Mouse (Mus musculus) urinary bladder, postnatal 10 days (tissue): ENCODE results near the gene Apoa2.

Experiments
- DNase-seq: peaks from one replicate; pipeline ENCODE4 v3.0.0; 2022; ENCODE audit warnings: low spot score

The Apoa2 gene

DNA sequence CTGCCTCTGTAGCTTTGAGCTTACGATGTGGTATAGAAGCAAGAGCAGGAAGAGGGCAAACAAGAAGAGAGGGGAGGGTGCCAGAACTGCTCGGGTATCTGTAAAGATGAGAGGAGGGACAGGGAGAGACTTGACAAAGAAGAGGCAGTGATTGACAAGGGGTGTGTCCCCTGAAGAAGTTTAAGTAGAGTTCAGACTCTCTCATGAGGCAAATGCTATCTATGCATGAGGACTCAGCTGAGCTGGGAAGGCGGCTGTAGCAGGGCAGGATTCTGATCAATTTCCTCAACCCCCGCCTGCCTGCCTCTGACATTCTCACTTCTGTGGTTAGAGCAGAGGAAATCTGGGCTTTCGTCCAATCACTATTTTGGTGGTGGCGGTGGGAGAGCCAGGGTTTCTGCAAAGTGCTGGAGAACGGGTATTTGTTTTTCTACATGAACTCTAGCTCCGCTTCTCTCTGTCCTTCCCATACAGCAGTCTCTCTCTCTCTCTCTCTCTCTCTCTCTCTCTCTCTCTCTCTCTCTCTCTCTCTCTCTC is 37.8 kb downstream of the Apoa2 start:
- DNase-seq, result no peak

GRCm38 (mm10) chr1:171263185-171263611 is 38.3 kb downstream of the Apoa2 start:
- DNase-seq, result no peak

GRCm38 (mm10) chr1:171263666-171264461 is 39.0 kb downstream of the Apoa2 start:
- no peak for DNase-seq

DNA sequence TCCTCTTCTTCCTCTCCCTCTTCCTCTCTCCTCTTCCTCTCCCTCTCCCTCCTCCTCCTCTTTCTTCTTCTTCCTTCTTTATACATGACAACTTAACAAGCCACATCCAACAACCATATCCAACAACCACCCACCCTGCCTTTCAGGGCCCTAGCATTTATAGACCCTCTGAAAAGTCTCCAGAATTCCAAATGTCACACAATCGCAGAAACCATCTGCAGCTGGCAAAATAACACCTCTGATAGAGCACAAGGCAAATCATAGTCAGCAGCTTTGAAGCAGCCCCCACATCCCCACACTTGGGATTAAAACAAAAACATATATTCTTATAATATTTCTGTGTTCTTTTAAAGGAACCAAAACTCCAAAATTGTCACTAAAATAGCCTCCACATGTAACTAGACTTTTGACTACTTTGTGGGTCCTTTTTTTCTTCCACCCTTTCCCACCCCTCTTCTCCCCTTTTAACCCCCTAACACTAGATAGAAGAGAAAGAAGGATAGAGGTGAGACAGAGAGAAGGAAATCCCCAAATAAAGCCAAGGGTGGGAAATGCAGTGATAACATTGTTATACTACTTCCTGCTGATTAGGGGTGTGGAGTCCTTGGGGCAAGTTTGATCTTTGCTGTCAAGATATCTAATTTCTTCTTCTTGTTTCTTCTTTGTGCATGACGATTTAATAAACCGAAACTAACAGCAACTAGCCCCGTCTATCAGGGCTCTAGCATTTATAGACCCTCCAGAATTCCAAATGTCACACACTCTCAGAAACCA is 41.3 kb downstream of the Apoa2 start:
- DNase-seq, result no peak

DNA sequence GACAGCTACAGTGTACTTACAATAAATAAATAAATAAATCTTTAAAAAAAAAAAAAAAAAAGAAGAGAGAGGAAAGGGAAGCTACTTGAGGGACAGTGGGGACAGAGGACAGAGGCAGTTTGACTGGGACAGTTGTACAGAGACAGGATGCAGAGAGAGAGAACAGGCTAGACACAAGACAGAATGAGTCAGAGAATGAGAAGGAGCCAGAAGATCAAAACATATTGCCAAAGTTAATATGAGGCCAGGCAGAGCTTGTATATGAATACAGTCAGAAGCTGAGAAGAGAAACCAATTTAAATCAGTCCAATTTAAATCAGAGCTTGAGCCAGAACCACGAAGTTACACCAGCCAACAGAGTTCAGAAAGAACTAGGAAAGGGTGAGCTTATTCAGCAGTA is 43.5 kb downstream of the Apoa2 start:
- no peak for DNase-seq

DNA sequence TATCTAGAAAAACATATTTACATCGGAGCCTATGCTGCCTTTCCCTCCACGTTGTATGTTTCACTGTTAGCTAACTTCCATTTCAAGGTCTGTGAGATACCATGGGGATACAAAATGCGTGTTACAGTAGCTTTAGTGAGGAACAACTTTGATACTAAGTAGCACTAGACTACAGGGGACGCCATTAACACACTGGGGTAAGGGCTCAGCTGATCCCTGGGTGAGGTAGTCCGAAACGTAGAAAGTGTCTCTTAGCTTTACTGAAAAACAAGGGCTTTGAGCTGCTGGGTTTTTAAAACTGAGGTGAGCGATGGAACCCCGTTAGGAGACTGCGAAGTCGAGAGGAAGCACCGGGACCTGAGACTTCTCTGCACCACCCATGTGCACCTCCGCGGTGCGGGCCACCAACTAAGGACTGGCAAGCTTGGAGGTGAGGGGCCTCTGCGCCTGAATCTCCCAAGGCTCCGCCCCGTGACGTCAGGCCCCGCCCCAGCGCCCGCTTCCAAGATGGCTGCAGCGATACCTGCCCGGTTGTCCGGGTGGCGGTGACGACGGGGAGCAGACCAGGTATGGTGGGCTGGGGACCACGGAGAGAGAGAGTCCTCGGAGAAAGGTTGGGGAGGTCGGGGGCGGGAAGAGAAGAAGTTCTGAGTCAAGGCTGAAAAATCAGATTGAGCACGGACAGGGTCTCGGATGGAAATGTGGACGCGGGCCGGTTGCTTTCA is 45.2 kb downstream of the Apoa2 start, which contains the start of gene B4galt3:
TSS of gene B4galt3 (plus strand) at position 481 of the 725 bp plus-strand sequence.
- peak; percentile 94 for DNase-seq

DNA sequence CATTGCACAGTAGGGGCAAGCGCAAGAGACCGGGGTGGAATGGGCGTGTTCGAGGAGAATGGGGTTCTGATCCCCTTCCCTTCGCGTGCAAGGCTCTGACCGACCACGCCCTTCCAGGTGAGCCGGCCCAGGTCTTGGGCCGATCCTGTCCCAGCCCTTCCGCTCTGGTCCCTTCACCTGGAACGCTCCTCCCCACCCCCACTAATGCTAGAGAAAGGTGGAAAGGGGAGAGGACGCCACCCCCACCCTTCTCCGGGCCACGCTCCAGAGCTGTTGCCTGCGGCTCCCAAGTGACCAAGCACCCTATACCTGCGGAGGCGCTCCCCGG is 45.7 kb downstream of the Apoa2 start:
- DNase-seq, result no peak

- no peak for DNase-seq
Observed at GRCm38 (mm10) chr1:171271196-171271595, 46.3 kb downstream of the Apoa2 start.

DNA sequence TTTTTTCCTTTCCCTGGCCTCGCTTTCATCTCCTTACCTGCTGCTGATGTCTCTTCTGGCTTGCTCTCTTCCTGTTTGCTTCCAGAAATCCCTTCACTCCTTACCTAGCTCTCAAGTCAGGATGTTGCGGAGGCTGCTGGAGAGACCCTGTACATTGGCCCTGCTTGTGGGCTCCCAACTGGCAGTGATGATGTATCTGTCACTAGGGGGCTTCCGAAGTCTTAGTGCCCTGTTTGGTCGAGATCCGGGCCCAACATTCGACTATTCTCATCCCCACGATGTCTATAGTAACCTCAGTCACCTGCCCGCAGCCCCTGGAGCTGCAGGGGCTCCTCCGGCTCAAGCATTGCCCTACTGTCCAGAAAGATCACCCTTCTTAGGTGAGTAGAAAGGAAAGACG is 46.8 kb downstream of the Apoa2 start:
- no peak for DNase-seq

- no peak for DNase-seq
Observed at GRCm38 (mm10) chr1:171272086-171272485, 47.2 kb downstream of the Apoa2 start.

GRCm38 (mm10) chr1:171274171-171274570 is 49.3 kb downstream of the Apoa2 start:
- no peak for DNase-seq

- DNase-seq, result no peak
Observed at GRCm38 (mm10) chr1:171275144-171275734, 50.4 kb downstream of the Apoa2 start.
